Mouse (Mus musculus) embryonic fibroblast, embryonic 13.5 days (primary cell): Measurements from ENCODE around the gene Piwil4. TPM values are rescaled to one million over a fixed set of nuclear protein-coding genes. Genes with fewer than 3 reads are reported as not detected.

Source experiments
- H3K27ac ChIP-seq: 2 replicates; pipeline ENCODE4 v1.5.1; 2012; ENCODE audit warnings: low read length, control low read depth, inconsistent platforms; ENCODE audit not compliant: insufficient read depth
- H3K4me1 ChIP-seq: 2 replicates; pipeline ENCODE4 v1.6.1; 2011; ENCODE audit warnings: low read length; ENCODE audit not compliant: control insufficient read depth, insufficient read depth
- H3K4me3 ChIP-seq: 2 replicates; pipeline ENCODE4 v1.5.1; 2011; ENCODE audit warnings: mild to moderate bottlenecking, control low read depth, low read length; ENCODE audit not compliant: insufficient read depth
- CTCF ChIP-seq: IDR thresholded peaks from 2 replicates; pipeline ENCODE4 v1.5.1; 2011; ENCODE audit warnings: mild to moderate bottlenecking, control low read depth, low read length, moderate library complexity, borderline replicate concordance; ENCODE audit not compliant: insufficient read depth
- POLR2A ChIP-seq: IDR thresholded peaks from 2 replicates; pipeline ENCODE4 v1.6.1; 2011; ENCODE audit warnings: low read depth, mild to moderate bottlenecking, control low read depth, low read length, moderate library complexity
- polyA plus RNA-seq: library from polyadenylated mRNA; stranded (reverse); fragments of >200 nt; gene quantifications from 2 replicates; pipeline ENCODE4 v1.2.4, GENCODE M21; 2011; ENCODE audit warnings: low read depth; ENCODE audit not compliant: missing spikeins, insufficient read length

Gene Piwil4
- polyA plus RNA-seq: not detected in 2 replicates

DNA sequence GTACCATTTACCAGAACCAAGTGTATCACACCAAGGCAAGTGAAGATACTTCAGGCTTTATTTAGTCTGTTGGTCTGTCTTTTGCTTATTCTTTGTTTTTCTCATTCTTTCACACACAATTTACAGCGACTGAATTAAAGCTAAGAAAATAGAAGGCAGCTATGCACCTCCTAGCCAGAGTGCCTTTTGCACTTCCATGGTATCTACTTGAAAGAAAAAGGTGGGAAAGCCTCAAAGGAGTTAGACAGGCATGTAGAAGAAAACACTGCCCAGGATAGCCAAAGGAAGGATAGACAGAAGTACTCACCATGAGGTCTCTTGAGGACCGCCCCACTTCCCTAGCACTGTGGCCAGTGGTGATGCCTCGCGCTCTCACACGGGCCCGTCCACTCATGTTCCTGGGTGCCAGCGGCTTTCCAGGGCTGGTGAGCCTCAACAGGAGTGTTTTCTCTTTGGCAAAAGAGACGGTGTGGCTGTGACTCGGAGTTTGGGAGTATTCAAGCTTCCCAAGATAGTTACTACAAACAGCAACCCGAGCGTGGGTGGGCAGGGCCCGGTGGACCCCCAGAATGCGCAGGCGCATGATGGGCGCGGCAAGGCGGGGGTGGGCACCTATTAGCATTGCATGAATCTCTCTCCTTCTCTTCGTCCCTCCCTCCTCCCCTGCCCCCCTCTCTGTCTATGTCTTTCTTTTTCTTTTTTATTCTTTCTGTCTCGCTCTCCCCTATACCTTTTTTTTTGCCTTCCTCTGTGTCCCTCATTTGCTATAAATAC, at the start of gene Piwil4:
Gene Piwil4, minus strand, starts transcription at position 583 of the 774 bp plus-strand sequence.
- H3K27ac ChIP-seq: no peak within 1 kb of the TSS
- TF ChIP-seq CTCF (no peak), POLR2A (no peak)
- no peak within 1 kb of the TSS for H3K4me3 ChIP-seq
- H3K4me1 ChIP-seq: no peaks in the 10 kb centered on the region

DNA sequence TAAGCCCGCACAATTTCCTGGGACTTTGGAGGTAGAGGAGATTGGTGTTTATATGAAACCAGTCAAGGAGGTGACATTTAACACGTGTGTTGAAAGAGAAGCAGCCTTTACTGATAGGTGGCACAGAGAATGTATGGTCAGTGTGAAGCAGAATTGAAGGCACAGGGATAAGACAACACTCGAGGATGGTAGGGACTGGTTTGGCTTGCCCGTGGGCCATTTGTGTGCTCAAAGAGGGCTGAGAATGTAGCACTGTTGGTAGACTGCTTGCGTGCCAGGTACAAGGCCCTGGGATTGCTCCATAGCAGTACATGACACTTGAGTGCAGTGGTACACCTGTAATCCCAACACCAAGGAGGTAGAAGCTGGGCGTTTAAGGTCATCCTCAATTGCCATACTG, 46.8 kb upstream of the Piwil4 start:
- Histone ChIP-seq H3K4me1 (no peaks in the 10 kb centered on the region), H3K4me3 (no peak overlapping the region), H3K27ac (no peak overlapping the region)
- TF ChIP-seq CTCF (no peak), POLR2A (no peak)

DNA sequence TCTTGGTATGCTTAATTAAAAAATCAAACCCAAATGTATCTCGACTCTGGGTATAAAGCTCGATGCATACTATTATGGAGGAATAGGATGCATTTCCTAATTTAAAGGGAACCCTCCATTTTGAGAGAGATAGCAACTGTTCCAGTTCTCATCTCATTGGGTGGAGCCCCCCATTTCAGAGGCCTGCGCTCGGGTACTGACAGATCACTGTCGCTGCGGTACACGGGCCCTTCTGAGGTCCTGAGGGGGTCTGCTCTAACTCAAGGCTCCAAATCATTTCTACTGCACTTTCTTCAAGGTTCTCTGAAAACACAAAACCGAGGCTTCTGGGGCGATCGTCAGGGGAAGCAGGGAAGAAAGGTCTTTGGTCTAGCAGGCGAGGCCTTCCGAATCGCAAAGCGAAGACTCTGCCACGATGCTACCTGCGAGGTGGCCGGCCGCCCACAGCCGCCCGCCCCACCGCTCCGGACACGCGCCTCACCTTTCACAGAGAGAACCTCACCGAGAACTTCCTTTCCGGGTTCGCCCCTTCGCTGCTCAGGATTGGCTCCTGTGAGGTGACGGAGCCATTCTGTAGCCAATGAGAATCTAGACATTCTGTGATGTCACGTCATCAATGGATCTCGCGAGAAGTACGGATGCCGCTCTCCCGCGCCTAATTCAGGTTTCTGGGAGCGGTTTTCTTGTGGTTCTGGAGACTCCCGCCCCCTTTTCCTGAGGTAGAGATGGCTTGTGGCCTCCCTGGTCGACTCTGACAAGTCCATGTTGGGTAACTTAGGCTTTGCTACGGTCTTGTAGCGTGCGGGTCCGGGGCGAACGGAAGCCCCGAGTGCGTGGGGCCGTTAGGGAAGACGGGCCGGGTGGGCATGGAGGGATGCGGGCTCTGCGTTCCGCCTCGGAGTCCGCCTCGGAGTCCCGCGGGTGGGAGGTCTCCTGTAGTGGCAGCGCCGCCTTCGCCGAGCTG, 43.8 kb upstream of the Piwil4 start, which contains the start of the genes Mre11a and Ankrd49:
Gene Mre11a, plus strand, starts transcription at position 616 of the 964 bp plus-strand sequence.
Gene Ankrd49, minus strand, starts transcription at position 818 of the 964 bp plus-strand sequence.
- H3K4me3 ChIP-seq: peak within 1 kb of the TSS; percentile 93
- peak within 1 kb of the TSS; percentile 86 for H3K27ac ChIP-seq
- TF ChIP-seq CTCF (no peak), POLR2A (peak; percentile 70)
- no peaks in the 10 kb centered on the region for H3K4me1 ChIP-seq

DNA sequence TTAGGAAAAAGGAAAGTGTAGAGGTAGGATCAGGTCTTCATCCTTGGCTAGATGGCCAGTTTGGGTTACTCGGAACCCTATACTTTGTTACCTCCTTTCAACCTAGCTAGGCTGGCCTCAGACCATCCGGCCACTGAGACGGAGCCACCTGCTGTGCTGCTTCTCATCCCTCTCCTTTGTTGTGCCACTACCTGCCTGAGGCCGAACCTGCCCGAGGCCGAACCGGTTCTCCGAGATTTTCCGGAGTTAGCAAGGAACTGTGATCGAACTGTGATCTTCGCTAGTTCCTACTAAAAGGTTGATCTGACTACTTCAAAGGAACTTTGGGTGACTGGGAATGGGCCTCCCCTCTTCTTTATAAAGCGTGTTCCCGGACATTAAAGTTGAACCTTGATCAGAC, 37.8 kb upstream of the Piwil4 start:
- no peak overlapping the region for H3K4me3 ChIP-seq
- no peak for TF ChIP-seq CTCF
- TF ChIP-seq POLR2A: no peak

DNA sequence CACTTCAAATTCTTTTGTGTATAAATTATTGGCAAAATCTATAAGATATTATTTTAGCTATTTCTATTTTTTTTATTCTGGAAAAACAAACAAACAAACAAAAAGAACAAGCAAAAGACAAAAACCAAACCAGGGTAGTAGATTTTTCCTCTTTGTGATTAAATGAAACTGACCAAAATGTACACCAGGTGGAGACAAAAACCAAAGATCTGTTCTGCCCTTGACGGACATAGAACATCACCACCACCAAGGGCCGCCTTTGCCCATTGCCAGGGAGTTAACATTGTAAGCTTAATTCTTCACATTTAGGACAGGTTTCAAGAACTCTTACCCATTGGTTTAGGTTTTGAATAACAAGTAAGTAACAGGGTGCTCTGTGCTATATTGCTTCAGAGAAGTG, 33.3 kb upstream of the Piwil4 start:
- no peaks in the 10 kb centered on the region for H3K4me1 ChIP-seq
- no peak for TF ChIP-seq POLR2A
- TF ChIP-seq CTCF: no peak
- no peak overlapping the region for H3K27ac ChIP-seq
- H3K4me3 ChIP-seq: no peak overlapping the region

More for the DNA sequence above, 37.8 kb upstream of the Piwil4 start:
- Histone ChIP-seq H3K27ac (no peak overlapping the region), H3K4me1 (no peaks in the 10 kb centered on the region)

DNA sequence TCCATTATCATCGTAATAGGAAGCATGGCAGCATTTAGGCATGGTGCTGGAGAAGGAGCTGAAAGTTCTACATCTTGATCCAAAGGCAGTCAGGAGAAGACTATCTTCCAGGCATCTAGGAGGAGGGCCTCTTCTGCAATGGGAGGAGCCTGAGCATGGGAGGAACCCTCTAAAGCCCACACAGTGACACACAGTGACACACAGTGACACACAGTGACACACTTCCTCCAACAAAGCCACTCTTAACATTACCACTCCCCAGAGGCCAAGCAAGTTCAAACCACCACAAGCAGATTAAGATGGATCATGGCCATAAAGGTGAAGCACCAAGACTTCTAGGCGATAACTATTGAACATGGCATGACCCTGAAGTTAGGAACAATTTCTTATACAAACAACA, 31.5 kb upstream of the Piwil4 start:
- Histone ChIP-seq H3K4me1 (no peaks in the 10 kb centered on the region), H3K27ac (no peak overlapping the region), H3K4me3 (no peak overlapping the region)
- TF ChIP-seq POLR2A: no peak
- no peak for TF ChIP-seq CTCF

DNA sequence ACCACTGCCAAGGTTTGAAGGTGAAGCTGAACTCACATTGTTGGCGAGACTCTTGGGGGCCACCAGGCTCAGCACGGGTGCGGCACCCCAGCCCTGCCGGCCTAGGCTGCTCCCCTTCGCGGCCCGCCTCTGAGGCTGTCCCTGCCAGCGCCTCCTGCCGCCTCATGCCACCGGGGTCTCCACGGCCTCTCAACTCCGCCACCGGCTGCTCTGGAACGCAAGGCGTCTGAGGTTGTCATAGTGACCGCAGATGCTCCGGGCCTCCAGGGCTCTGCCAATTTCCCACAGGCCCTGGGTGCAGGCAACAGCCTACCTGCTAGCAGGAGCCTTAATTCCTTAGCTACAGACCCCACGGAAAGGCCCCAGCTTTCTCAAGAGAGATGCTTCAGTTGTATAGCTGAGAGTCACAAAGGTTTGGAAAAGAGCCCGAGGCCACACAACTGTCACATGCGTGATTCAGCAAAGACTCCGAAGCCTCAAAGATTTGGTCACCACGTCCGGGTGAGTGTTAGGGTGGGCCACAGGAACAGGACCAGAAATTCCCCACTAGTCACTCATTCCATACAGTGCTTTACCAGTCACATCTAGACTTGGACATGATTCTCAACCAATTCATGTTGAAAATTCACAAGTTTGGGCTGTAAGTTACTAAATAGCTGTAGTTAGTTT, 30.4 kb upstream of the Piwil4 start, which contains the start of gene 1700012B09Rik:
Gene 1700012B09Rik, minus strand, starts transcription at position 228 of the 669 bp plus-strand sequence.
- Histone ChIP-seq H3K4me1 (no peaks in the 10 kb centered on the region), H3K27ac (no peak within 1 kb of the TSS), H3K4me3 (no peak within 1 kb of the TSS)
- no peak for TF ChIP-seq POLR2A
- no peak for TF ChIP-seq CTCF

DNA sequence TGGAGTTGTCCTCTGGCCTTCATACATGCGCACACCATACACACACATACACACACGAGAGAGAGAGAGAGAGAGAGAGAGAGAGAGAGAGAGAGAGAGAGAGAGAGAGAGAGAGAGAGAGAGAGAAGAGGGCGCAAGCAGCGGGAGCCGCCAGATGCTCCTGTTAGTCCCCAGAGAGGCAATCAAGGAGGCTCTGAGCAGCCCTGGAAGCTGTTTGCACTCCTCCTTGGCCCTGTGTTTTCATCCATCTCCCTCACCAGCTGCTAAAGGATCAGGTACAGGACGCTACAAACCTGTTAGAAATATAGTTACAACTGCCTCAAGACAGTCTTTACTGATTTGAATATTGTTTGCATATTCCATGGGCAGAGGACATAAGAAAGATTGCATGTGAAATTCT, 29.3 kb upstream of the Piwil4 start:
- H3K4me1 ChIP-seq: no peaks in the 10 kb centered on the region
- no peak overlapping the region for H3K4me3 ChIP-seq
- no peak overlapping the region for H3K27ac ChIP-seq
- TF ChIP-seq POLR2A (no peak), CTCF (no peak)

DNA sequence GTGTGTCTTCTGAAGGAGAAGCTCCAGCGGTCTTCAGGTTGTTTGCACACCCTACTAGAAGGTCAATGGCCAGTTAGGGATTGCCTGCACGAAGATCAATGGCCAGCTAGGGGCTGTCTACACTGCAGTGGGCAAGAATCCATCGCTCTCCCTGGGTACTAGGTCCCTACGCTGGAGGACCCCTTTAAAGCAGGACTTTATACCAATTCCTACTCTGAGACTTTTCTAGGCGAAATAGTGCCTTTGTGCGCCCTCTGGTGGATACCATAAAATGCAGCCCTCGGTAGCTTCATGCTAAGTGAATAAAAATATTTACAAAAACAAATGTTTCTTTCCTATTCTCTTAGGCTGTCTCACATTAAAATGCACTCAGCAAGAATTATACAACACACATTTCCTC, 24.2 kb upstream of the Piwil4 start:
- H3K4me3 ChIP-seq: no peak overlapping the region
- TF ChIP-seq POLR2A (no peak), CTCF (no peak)

More for the DNA sequence above, 24.2 kb upstream of the Piwil4 start:
- Histone ChIP-seq H3K27ac (no peak overlapping the region), H3K4me1 (peaks cover 4% of the 10 kb centered on the region)
